Mouse (Mus musculus) granulocyte monocyte progenitor cell, adult 5-6 weeks (primary cell): ENCODE data around the gene Rasal1. TPM values are rescaled to one million over a fixed set of nuclear protein-coding genes. Genes with fewer than 3 reads are reported as not detected.

Experiments used
- ATAC-seq: replicated peaks from 2 replicates; pipeline ENCODE4 v1.8.0; 2016; ENCODE audit warnings: mild to moderate bottlenecking, moderate TSS enrichment, inconsistent platforms; ENCODE audit not compliant: poor library complexity, severe bottlenecking
- total RNA-seq, 2 experiments: library from RNA; stranded (forward) in 1 of 2; stranded (reverse) in 1 of 2; fragments of 200-712, 200-1000 nt in 1 of 2; fragments of >200 nt in 1 of 2; fragmentation: Nextera tagmentation in 1 of 2; gene quantifications; 2 replicates each; pipeline ENCODE4 v1.2.3; 2014 to 2017

Rasal1 gene
- total RNA-seq, 2 experiments from 2014 or later: not detected

- no peak for ATAC-seq
These were observed 39.8 kb downstream of the Rasal1 start for GRCm38 (mm10) chr5:120688434-120688833.

- no peak for ATAC-seq
These were observed 41.8 kb downstream of the Rasal1 start for GRCm38 (mm10) chr5:120690417-120690816.

- ATAC-seq: no peak
These were observed 43.4 kb downstream of the Rasal1 start for GRCm38 (mm10) chr5:120692034-120692433.

GRCm38 (mm10) chr5:120693931-120694694 is 45.5 kb downstream of the Rasal1 start:
- ATAC-seq: no peak

GRCm38 (mm10) chr5:120694695-120695074 is 46.1 kb downstream of the Rasal1 start:
- ATAC-seq: no peak

GRCm38 (mm10) chr5:120696057-120696743 is 47.6 kb downstream of the Rasal1 start:
- ATAC-seq: no peak

GRCm38 (mm10) chr5:120696865-120697264 is 48.3 kb downstream of the Rasal1 start:
- ATAC-seq: no peak

GRCm38 (mm10) chr5:120698181-120698580 is 49.6 kb downstream of the Rasal1 start:
- ATAC-seq: no peak

GRCm38 (mm10) chr5:120698801-120699391 is 50.3 kb downstream of the Rasal1 start:
- ATAC-seq: no peak

GRCm38 (mm10) chr5:120700996-120701790 is 52.6 kb downstream of the Rasal1 start:
- ATAC-seq: no peak

GRCm38 (mm10) chr5:120702421-120702820 is 53.8 kb downstream of the Rasal1 start:
- ATAC-seq: no peak

- ATAC-seq: no peak
These were observed 54.4 kb downstream of the Rasal1 start for GRCm38 (mm10) chr5:120702969-120703368.

- no peak for ATAC-seq
These were observed 55.0 kb downstream of the Rasal1 start for GRCm38 (mm10) chr5:120703660-120704059.

GRCm38 (mm10) chr5:120704421-120704820 is 55.8 kb downstream of the Rasal1 start:
- ATAC-seq: no peak

GRCm38 (mm10) chr5:120706541-120706940 is 57.9 kb downstream of the Rasal1 start:
- no peak for ATAC-seq

- ATAC-seq: no peak
These were observed 58.4 kb downstream of the Rasal1 start for GRCm38 (mm10) chr5:120706976-120707375.

- no peak for ATAC-seq
These were observed 61.7 kb downstream of the Rasal1 start for GRCm38 (mm10) chr5:120710161-120710825.

- ATAC-seq: no peak
These were observed 62.2 kb downstream of the Rasal1 start for GRCm38 (mm10) chr5:120710826-120711248.

- peak; percentile 58 for ATAC-seq
These were observed 62.8 kb downstream of the Rasal1 start for GRCm38 (mm10) chr5:120711416-120711815.

- no peak for ATAC-seq
These were observed 63.2 kb downstream of the Rasal1 start, which contains the start of gene Dtx1 for GRCm38 (mm10) chr5:120711827-120712226. Gene Dtx1, minus strand, starts transcription at chr5:120711927.
